Mouse (Mus musculus): ENCODE measurements at regions not wholly inside any gene's neighbourhood (a gene's known extent, or its start where the extent isn't known, plus 50 kb on each side); places are given as distances from the start of the nearest gene placed in this dataset.

GRCm38 (mm10) chr14:105706756-105707155, 189.9 kb downstream of the Spry2 start:
- no peak for DNase-seq

GRCm38 (mm10) chr14:105698616-105699015, 198.0 kb downstream of the Spry2 start:
- DNase-seq: no peak

DNA sequence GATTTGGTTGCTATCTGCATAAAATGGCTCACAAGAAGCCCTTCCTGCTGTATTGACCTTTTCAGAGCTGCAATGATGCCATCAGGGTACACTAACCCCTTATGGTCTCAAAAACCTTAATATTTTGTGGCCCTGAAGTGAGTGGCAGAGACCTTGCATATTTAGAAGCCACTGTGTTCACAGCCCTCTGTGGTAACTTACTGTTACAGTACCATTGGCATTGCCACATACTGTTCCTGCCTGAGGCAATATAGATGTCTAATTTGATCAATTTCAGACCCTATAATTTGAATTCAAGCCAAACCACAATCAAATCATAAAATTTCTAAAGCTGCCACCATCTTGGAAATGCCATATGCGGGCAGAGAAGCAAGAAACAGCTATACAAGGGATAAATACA, 198.5 kb downstream of the Spry2 start:
- no peak for DNase-seq

GRCm38 (mm10) chr14:105697398-105697797, 199.2 kb downstream of the Spry2 start:
- DNase-seq: no peak

DNA sequence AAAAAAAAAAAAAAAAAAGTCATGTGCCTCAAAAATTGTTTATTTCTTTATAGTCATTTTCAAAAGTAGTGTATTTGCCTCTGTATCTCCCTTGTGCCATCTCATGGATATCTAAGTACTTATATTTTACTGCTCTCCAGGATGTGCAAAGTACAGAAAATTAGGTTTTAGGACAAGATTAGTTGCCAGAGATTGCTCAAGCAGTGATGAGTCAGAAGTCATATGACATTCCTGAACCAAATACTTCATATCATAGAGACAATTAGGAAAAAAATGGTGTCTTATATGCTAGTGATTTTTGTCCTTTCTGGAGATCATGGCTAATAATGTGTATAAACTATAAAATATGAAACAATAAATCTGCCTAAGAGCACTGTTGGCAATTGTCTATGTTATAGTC, 201.7 kb downstream of the Spry2 start:
- DNase-seq: no peak

GRCm38 (mm10) chr14:105693713-105694112, 202.9 kb downstream of the Spry2 start:
- DNase-seq: no peak

DNA sequence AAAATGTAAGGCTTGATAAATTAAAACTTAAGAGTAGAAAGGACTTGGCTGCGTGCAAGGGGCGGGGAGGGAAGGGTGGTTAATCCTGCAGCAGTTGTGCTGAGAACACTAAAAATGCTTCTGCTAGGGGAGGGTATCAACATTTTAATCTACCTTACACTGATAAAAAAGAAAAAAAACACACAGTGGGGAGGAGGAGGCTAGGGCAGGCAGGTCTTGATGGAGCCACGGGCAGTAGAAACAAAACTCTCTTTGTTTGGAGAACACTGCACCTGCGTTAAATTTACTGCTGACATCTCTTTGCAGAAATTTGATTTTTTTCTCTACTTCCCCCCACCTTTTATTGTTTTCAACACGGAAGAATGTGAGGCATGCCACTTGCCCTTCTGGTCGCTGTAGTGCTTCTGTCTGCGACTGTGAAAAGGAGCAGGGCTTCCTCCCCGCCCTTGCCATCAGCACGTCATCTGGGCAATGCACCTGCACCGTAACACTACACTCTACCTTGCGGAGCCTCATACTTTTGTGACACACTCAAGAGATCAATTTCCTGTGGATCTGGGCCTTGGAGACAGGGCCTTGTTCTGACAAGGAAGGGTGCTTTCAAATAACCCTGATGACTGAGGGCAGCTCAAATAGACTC, 211.7 kb downstream of the Spry2 start:
- no peak for DNase-seq

DNA sequence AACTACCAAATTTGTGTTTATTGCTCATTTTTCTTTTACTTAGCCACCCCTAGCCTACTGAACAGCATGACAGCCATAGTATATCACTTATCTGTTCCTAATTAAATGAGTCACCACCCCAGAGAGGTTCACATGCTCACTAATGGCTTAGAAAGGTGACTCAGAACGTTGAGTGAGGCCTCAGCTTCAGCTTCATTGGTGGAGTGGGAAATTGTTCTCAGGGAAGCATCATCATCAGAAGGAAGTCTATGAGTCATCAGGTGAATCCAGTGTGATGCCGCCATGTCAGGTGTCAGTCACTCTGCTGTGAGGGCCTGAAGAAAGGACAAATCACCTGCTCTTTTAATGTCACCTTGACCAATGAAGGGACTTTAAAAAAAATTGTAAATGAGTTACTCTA, 212.3 kb downstream of the Spry2 start:
- DNase-seq: no peak

DNA sequence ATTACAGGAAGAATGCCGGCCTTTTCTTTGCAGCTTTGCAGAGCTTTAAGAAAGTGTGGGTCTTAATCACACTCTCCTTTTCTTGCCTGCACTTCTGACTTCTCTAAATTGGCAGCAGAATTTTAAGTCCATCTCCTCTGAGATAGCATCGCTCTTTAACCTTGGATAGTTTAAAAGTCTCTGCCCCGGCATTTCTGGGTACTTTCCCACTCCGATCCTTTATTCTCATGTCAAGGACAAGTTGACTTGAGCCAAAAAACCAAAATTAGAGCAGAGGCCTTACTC, 220.0 kb downstream of the Spry2 start:
- no peak for DNase-seq

- no peak for DNase-seq
Measured at GRCm38 (mm10) chr14:105675801-105676645, 220.6 kb downstream of the Spry2 start.

- DNase-seq: no peak
Measured at GRCm38 (mm10) chr14:105675006-105675405, 221.6 kb downstream of the Spry2 start.

DNA sequence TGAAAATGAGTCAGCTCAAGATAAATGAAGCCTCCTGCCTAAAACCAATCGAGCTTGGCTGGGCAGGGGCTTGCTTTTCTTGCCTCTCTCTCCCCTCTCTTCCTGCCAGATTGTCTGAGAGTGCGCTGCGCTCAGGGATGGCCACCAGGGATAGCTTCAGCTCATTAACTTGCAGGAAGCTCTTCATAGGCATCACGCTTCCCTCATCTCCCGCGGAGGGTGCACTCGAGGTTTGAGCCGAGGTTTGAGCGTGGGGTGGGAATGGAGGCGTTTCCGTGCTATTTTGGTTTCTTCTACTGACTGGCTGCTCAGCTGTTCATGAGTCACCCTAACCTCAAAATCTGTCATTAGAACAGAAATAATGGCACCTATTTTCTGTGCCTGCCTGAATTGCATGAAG, 227.7 kb downstream of the Spry2 start:
- DNase-seq: peak; percentile 6

GRCm38 (mm10) chr14:105664671-105665198, 231.9 kb downstream of the Spry2 start:
- no peak for DNase-seq

DNA sequence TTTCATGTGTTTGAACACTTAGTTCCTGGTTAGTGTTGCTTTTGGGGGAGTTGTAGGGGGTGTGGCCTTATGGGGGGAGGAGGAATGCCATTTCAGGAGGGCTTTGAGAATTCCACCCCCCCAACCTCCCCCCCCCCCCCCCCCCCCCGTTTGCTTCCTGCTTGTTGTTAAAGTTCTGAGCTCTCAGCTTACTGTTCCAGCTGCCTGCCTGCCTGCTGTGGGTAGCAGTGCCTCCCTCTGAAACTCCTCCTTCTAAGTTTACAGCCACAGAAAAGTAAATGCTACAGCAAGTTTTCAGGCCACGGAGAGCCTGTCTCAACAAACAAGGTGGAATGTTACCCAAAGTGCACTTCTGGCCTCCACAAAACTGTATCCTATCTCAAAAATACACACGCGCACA, 233.1 kb downstream of the Spry2 start:
- no peak for DNase-seq

DNA sequence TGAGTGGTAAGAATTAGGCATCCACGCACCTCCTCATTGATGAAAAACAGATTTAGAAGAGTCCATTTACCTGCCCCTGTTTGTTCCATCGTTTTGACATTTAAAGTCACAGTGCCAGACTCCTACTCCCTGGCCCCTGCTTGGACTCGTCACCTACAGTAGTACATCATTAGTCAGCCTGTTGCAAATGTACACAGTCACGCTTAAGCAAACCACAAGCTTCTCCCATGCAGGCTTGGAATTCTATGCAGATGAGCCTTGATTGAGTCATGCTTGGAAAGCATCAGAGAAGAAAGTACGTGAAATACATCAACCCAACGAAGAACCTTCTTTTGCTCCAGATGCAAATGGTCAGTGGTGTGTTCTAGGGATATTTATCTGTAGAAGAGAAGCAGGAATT, 233.8 kb downstream of the Spry2 start:
- no peak for DNase-seq

DNA sequence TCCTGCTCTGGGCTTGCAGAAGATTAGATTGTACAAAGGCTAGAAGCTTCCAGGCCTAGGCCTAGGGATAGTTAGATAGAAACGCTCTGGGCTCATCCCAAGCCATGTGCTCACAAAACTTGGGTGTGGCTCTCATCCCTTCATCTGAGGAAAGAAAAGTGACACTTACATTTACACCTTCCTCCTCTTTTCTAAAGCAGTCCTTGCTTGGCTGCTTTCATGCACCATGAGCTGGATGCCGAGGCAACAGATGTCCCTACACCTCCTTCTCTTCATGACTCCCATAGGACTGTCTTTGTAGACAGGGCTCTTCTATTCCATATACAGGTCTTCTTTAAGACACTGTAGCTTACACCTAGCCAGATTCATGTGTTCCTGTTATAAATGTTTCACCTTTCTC, 238.3 kb downstream of the Spry2 start:
- no peak for DNase-seq

- DNase-seq: no peak
Measured at GRCm38 (mm10) chr14:105647166-105647565, 249.5 kb downstream of the Spry2 start.

- DNase-seq: no peak
Measured at GRCm38 (mm10) chr14:105644428-105644827, 252.2 kb downstream of the Spry2 start.

DNA sequence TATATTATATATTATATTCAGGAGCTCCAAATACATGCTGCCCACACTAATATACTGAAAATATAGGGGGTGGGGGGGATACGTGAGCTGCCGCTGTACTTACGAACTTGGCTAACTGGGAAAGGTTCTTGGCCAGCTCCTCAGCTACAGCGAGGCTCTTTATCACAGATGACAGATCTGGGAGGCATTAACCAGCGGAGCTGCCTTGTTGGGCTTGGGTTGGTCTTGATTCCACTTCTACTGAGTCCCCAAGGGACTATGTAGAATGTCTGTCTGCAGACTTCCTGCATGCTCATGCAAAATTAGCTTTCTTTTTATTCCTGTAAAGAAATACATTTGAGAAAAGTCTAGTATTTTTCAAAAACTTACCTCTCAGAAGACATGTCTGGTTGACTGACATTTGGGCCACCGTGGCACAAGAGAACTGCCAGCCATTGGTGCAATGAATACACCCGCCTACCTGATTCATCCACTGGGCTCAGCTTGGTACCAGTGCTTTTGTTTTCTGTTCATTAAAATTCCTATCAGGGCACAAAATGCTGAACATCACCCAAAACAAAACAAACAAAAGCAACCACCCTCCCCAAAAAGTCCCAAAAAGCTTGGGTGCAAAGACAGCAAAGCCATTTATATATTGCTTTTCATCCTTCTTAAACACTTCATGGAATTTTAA, 253.2 kb downstream of the Spry2 start:
- no peak for DNase-seq

DNA sequence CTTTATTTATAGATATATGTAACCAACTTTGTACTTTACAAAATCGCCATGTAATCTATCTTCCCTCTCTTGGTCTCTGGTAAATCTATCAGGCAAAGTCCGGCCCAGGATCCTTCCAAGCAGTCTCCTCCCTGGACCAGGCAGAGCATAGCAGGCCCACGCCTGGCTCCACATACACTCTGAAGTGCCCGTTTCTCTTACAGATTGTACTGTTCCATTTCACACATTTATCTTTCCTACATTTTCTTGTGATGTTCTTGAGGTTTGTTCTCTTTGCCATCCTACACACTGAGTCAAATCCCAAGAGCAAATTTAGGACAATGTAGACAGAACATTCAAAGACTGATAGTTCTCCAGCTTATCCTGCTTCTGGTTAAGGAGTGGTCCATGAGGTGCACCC, 264.3 kb downstream of the Spry2 start:
- DNase-seq: no peak

GRCm38 (mm10) chr14:105631681-105632031, 265.0 kb downstream of the Spry2 start:
- no peak for DNase-seq

DNA sequence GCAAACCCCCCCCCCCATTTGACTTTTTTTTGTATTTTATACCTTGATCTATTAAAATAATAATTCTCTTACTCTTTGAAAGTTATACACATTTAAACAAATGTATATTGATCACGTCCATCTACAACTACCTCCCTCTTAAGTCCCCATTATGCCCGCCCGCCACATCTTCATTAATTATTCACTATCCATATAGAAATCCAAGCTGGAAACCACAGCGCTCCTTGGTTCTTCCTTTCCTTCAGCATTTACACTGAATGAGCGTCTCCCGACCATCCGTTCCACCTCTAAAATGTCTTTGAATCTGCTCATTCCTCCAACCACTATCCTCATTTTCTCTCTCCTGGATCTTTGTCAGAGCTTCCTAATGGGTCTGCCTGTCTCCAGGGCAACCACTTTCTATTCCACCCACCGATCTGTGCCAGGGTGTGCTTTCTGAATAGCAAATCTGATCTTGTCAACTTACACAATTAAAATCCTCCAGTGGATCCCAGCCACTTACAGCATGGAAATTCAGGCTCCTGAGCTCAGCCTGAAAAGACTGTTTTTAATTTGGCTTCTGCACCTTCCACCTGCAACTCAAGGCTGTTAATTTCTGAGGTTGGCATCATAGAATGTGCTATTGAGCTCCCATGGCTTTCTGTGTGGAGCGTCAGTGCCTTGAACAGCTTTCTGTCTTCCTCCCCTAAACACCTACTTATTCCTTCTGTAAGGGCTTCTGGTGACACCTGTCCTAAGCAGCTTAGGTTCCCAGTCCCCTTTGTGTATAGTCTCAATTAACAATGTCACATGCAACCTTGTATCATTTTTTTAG, 265.5 kb downstream of the Spry2 start:
- no peak for DNase-seq

DNA sequence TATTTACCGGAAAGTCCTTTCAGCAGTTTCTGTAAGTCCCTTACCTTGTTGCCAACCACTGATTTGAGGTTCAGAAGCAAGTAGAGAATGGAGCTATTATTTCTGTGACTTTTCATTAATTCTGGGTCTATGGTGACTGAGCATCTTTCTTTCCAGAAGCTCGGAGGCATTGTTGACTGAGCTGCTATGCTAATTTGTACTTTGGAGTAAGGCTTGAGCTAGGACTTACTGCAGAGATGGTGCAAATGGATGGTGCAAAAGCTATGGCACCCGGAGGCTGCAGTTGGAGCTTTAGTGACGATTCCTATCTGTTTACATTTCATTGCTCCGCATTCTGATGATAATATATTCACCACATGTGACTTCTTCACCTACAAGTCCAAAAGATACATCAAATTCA, 266.2 kb downstream of the Spry2 start:
- DNase-seq: no peak

Data from liver (tissue).